8 mouse cellular contexts compared by ENCODE assay signal in the genomic region with DNA sequence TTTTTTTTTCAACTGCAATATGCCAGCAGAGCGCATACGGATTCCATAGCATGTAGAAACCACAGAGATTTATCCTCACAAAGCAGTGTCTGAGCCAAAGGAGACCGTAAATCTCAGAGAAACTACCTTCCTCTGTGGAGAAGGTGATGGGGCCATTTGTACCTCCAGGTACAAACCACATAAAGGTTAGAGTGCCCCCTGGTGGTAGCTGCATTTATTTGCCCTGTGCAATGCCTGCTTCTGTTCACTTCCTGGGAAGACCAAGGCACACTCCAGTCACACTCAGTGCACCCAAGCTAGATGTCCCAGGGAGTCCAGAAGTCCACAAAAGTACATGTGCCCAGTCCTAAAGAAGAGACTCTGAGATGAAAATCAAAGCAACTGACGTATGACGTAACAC.
DNase-seq lines count a peak whose midpoint lies in the region; ATAC-seq lines count a peak whose summit lies in the region.

No protein-coding gene starts in this region.

- no peak overlapping the region for H3K4me3 ChIP-seq in heart, embryonic 11.5 days (ENCODE audit: low read depth, low read length)

- no peak for ATAC-seq in heart, embryonic 11.5 days (replicated peaks; ENCODE audit: insufficient number of reproducible peaks, low FRiP score, low TSS enrichment)

- no peak overlapping the region for H3K9ac ChIP-seq in heart, embryonic 11.5 days (ENCODE audit: low read depth, low read length)

- DNase-seq in heart, adult 18-20 months, result peak; percentile 58 to 86
- DNase-seq in adrenal gland, adult 2 months, result peak; percentile 84
- peak; percentile 49 for DNase-seq in embryo, embryonic 11.5 days (ENCODE audit: low read depth, low spot score)
- peak; percentile 12 for DNase-seq in induced T-regulatory cell, adult 2 months (ENCODE audit: low read depth)
- peak; percentile 51 to 79 for DNase-seq in left cerebral cortex, postnatal 14 days (ENCODE audit: low spot score in 2 of 2)
- DNase-seq in ovary, postnatal 10 days (ENCODE audit: low spot score), result peak; percentile 35
- peak; percentile 39 to 44 for DNase-seq in urinary bladder, adult 18-20 months (ENCODE audit: low spot score in 2 of 2)

- no peaks in the 10 kb centered on the region for H3K27me3 ChIP-seq in heart, embryonic 11.5 days (ENCODE audit: control insufficient read depth, insufficient read depth, low read length)

- H3K4me1 ChIP-seq in heart, embryonic 11.5 days (ENCODE audit: control insufficient read depth, insufficient read depth, low read length), result no peaks in the 10 kb centered on the region; the same call in 1 of the 2 replicates

- H3K27ac ChIP-seq in heart, embryonic 11.5 days (ENCODE audit: low read depth, low read length), result no peak overlapping the region

- intact Hi-C loops in left cerebral cortex, postnatal 14 days (cut with DNase I), result loop anchor here (5.0 kb wide), 1 partner anchor 79 kb away; no protein-coding TSS in a partner anchor

- no peaks in the 10 kb centered on the region for H3K36me3 ChIP-seq in heart, embryonic 11.5 days (ENCODE audit: control insufficient read depth, insufficient read depth, low read length)

- H3K9me3 ChIP-seq in heart, embryonic 11.5 days (replicated peaks; ENCODE audit: control insufficient read depth, low read length), result no peaks in the 10 kb centered on the region

- no peak overlapping the region for H3K4me2 ChIP-seq in heart, embryonic 11.5 days

- WGBS in heart, embryonic 11.5 days (ENCODE audit: insufficient replicate concordance), result 73% methylated on average over 5 of the region's 5 CpGs

Comparison
In these comparisons a context has a peak if more than half of its experiments do, and no peak if none do; other contexts are left out.
1. DNase-seq: peak in every context shown above with its lines; median percentile 84 in adrenal gland, adult 2 months; 72 in heart, adult 18-20 months; 65 in left cerebral cortex, postnatal 14 days; 49 in embryo, embryonic 11.5 days; 42 in urinary bladder, adult 18-20 months; 35 in ovary, postnatal 10 days; 12 in induced T-regulatory cell, adult 2 months.